Mouse (Mus musculus) hindbrain, postnatal 0 days (tissue): ENCODE measurements at regions not wholly inside any gene's neighbourhood (a gene's known extent, or its start where the extent isn't known, plus 50 kb on each side); places are given as distances from the start of the nearest gene placed in this dataset.

Source experiments
- ATAC-seq: fragments of 200-750 bp; cut with Nextera tagmentation; 2 replicates; pipeline ENCODE4 v1.8.0; 2017; ENCODE audit warnings: mild to moderate bottlenecking, moderate TSS enrichment, moderate library complexity
- DNase-seq: peaks from one replicate; pipeline ENCODE4 v3.0.0-alpha.2; 2015; ENCODE audit warnings: low spot score
- H3K27ac ChIP-seq: fragments of 300-500 bp; sonication (generic); 2 replicates; pipeline ENCODE4 v1.5.1; 2014; ENCODE audit warnings: mild to moderate bottlenecking
- H3K27me3 ChIP-seq: fragments of 300-500 bp; sonication (generic); 2 replicates; pipeline ENCODE4 v1.6.1; 2014; ENCODE audit warnings: low read length, mixed read lengths; ENCODE audit not compliant: insufficient read depth
- H3K36me3 ChIP-seq: fragments of 300-500 bp; sonication (generic); 2 replicates; pipeline ENCODE4 v1.6.1; 2014; ENCODE audit warnings: low read length, mixed read lengths; ENCODE audit not compliant: insufficient read depth
- H3K4me1 ChIP-seq: fragments of 300-500 bp; sonication (generic); 2 replicates; pipeline ENCODE4 v1.6.1; 2014; ENCODE audit warnings: antibody characterized with exemption, low read length, mixed read lengths; ENCODE audit not compliant: insufficient read depth
- H3K4me2 ChIP-seq: fragments of 300-500 bp; sonication (generic); 2 replicates; pipeline ENCODE4 v1.6.1; 2014; ENCODE audit warnings: low read depth, mild to moderate bottlenecking, low read length, moderate library complexity, mixed read lengths
- H3K4me3 ChIP-seq: fragments of 300-500 bp; sonication (generic); 2 replicates; pipeline ENCODE4 v1.5.1; 2014; ENCODE audit warnings: low read length
- H3K9ac ChIP-seq: fragments of 300-500 bp; sonication (generic); replicated peaks from 2 replicates; pipeline ENCODE4 v1.6.1; 2014; ENCODE audit warnings: mild to moderate bottlenecking, low read length, moderate library complexity, mixed read lengths
- H3K9me3 ChIP-seq: fragments of 300-500 bp; sonication (generic); 2 replicates; pipeline ENCODE4 v1.6.1; 2016; ENCODE audit warnings: low read length, mixed read lengths
- CTCF ChIP-seq: IDR thresholded peaks from 2 replicates; pipeline ENCODE4 v1.5.1; 2016; ENCODE audit warnings: antibody characterized with exemption, control low read depth, low read depth
- WGBS: fragments of 180-500 bp; shearing (Covaris S2); extraction: QIAGEN DNeasy Blood & Tissue Kit; methylation state at CpG from one replicate; pipeline ENCODE4 v1.1.7; 2014; 5-methylcytosine and 5-hydroxymethylcytosine counted together

GRCm38 (mm10) chr15:50246418-50247186 is 3638.1 kb upstream of the Gm7489 start:
- Histone ChIP-seq H3K9me3 (no peaks in the 10 kb centered on the region), H3K27me3 (no peaks in the 10 kb centered on the region), H3K4me3 (no peak overlapping the region), H3K36me3 (no peaks in the 10 kb centered on the region), H3K4me1 (no peaks in the 10 kb centered on the region), H3K4me2 (no peak overlapping the region), H3K9ac (no peak overlapping the region), H3K27ac (no peak overlapping the region)
- no peak for TF ChIP-seq CTCF
- ATAC-seq (no peak), DNase-seq (no peak)
- WGBS: 87% methylated on average over 15 of the region's 15 CpGs

GRCm38 (mm10) chr15:50260057-50260456 is 3624.6 kb upstream of the Gm7489 start:
- Histone ChIP-seq H3K4me2 (no peak overlapping the region), H3K27me3 (no peaks in the 10 kb centered on the region), H3K4me3 (no peak overlapping the region), H3K9ac (no peak overlapping the region), H3K36me3 (no peaks in the 10 kb centered on the region), H3K9me3 (no peaks in the 10 kb centered on the region), H3K27ac (no peak overlapping the region), H3K4me1 (no peaks in the 10 kb centered on the region)
- WGBS: 80% methylated on average over 2 of the region's 2 CpGs
- TF ChIP-seq CTCF: no peak
- no peak for ATAC-seq
- DNase-seq: no peak

GRCm38 (mm10) chr15:50261245-50261872 is 3623.3 kb upstream of the Gm7489 start:
- H3K9me3 ChIP-seq: no peaks in the 10 kb centered on the region
- no peak overlapping the region for H3K27ac ChIP-seq
- peak; percentile 86 for TF ChIP-seq CTCF
- no peak overlapping the region for H3K4me3 ChIP-seq
- ATAC-seq: peak; percentile 64
- H3K27me3 ChIP-seq: no peaks in the 10 kb centered on the region
- no peak overlapping the region for H3K9ac ChIP-seq
- H3K4me2 ChIP-seq: no peak overlapping the region
- no peaks in the 10 kb centered on the region for H3K36me3 ChIP-seq
- peak; percentile 93 for DNase-seq
- WGBS: 60% methylated on average over 8 of the region's 8 CpGs
- H3K4me1 ChIP-seq: no peaks in the 10 kb centered on the region

- DNase-seq (peak; percentile 12), ATAC-seq (no peak)
- Histone ChIP-seq H3K4me3 (no peak overlapping the region), H3K27me3 (no peaks in the 10 kb centered on the region), H3K9me3 (no peaks in the 10 kb centered on the region), H3K4me2 (no peak overlapping the region), H3K4me1 (no peaks in the 10 kb centered on the region), H3K36me3 (no peaks in the 10 kb centered on the region), H3K27ac (no peak overlapping the region), H3K9ac (no peak overlapping the region)
- no peak for TF ChIP-seq CTCF
- 27% methylated on average over 1 of the region's 1 CpGs for WGBS
Observed at GRCm38 (mm10) chr15:50267542-50267941, 3617.2 kb upstream of the Gm7489 start.

GRCm38 (mm10) chr15:50271646-50272045 is 3613.1 kb upstream of the Gm7489 start:
- Histone ChIP-seq H3K4me1 (no peaks in the 10 kb centered on the region), H3K27me3 (no peaks in the 10 kb centered on the region)
- TF ChIP-seq CTCF: no peak

GRCm38 (mm10) chr15:50282576-50282975 is 3602.1 kb upstream of the Gm7489 start:
- Histone ChIP-seq H3K4me3 (no peak overlapping the region), H3K27me3 (no peaks in the 10 kb centered on the region), H3K4me1 (no peaks in the 10 kb centered on the region), H3K9me3 (no peaks in the 10 kb centered on the region), H3K27ac (no peak overlapping the region), H3K36me3 (no peaks in the 10 kb centered on the region), H3K4me2 (no peak overlapping the region), H3K9ac (no peak overlapping the region)
- no peak for ATAC-seq
- DNase-seq: no peak
- WGBS: 81% methylated on average over 2 of the region's 2 CpGs
- no peak for TF ChIP-seq CTCF

More at GRCm38 (mm10) chr15:50271646-50272045, 3613.1 kb upstream of the Gm7489 start:
- Histone ChIP-seq H3K4me2 (no peak overlapping the region), H3K9ac (no peak overlapping the region), H3K9me3 (no peaks in the 10 kb centered on the region), H3K36me3 (no peaks in the 10 kb centered on the region), H3K4me3 (no peak overlapping the region), H3K27ac (no peak overlapping the region)
- DNase-seq (no peak), ATAC-seq (no peak)

GRCm38 (mm10) chr15:50283491-50283890 is 3601.2 kb upstream of the Gm7489 start:
- DNase-seq (no peak), ATAC-seq (no peak)
- TF ChIP-seq CTCF: no peak
- Histone ChIP-seq H3K27ac (no peak overlapping the region), H3K9ac (no peak overlapping the region), H3K4me1 (no peaks in the 10 kb centered on the region), H3K4me3 (no peak overlapping the region), H3K27me3 (no peaks in the 10 kb centered on the region), H3K36me3 (no peaks in the 10 kb centered on the region), H3K9me3 (no peaks in the 10 kb centered on the region), H3K4me2 (no peak overlapping the region)
- WGBS: 67% methylated on average over 2 of the region's 2 CpGs
